Mouse (Mus musculus): Measurements from ENCODE around the gene Ccdc86. TPM values are rescaled to one million over a fixed set of nuclear protein-coding genes. Genes with fewer than 3 reads are reported as not detected.

Ccdc86 gene
- total and polyA plus RNA-seq, 2 experiments from 2014 or later, result 6.8 to 16.6 TPM

- Histone ChIP-seq H3K36me3 (ENCODE audit: insufficient read depth) (no peaks in the 10 kb centered on the region), H3K4me2 (ENCODE audit: low read depth) (no peak overlapping the region), H3K27ac (ENCODE audit: low read depth, low read length) (no peak overlapping the region), H3K9ac (no peak overlapping the region), H3K9me3 (ENCODE audit: low read length) (no peaks in the 10 kb centered on the region), H3K27me3 (ENCODE audit: insufficient read depth, low read length) (no peaks in the 10 kb centered on the region), H3K4me3 (ENCODE audit: low read depth, low read length) (no peak overlapping the region), H3K4me1 (ENCODE audit: insufficient read depth) (peaks cover 15% of the 10 kb centered on the region)
- no peak for TF ChIP-seq CTCF (IDR thresholded peaks at IDR 0.05; ENCODE audit: low read depth)
- ATAC-seq (peak; percentile 9; the same call in 1 of the 2 replicates), DNase-seq (no peak)
- WGBS, result 66% methylated on average over 11 of the region's 11 CpGs
Observed at GRCm38 (mm10) chr19:10952021-10952939, 3.2 kb upstream of the Ccdc86 start.

- DNase-seq (no peak), ATAC-seq (peak; percentile 9)
- H3K9ac ChIP-seq, result peak overlapping the region; percentile 72; the same call in 1 of the 2 replicates
Observed at GRCm38 (mm10) chr19:10949558-10949957, 492 bp upstream of the Ccdc86 start.

GRCm38 (mm10) chr19:10948416-10948815 is 650 bp downstream of the Ccdc86 start:
- H3K4me2 ChIP-seq (ENCODE audit: low read depth), result peak overlapping the region; percentile 99
- ATAC-seq (no peak), DNase-seq (no peak)
- no peaks in the 10 kb centered on the region for H3K27me3 ChIP-seq (ENCODE audit: insufficient read depth, low read length)
- H3K4me3 ChIP-seq (ENCODE audit: low read depth, low read length), result peak overlapping the region; percentile 51
- 2% methylated on average over 20 of the region's 20 CpGs for WGBS
- peak overlapping the region; percentile 72 for H3K9ac ChIP-seq
- peaks cover 16% of the 10 kb centered on the region for H3K4me1 ChIP-seq (ENCODE audit: insufficient read depth)
- no peaks in the 10 kb centered on the region for H3K9me3 ChIP-seq (ENCODE audit: low read length)
- peaks cover 17% of the 10 kb centered on the region for H3K36me3 ChIP-seq (ENCODE audit: insufficient read depth)
- H3K27ac ChIP-seq (ENCODE audit: low read depth, low read length), result no peak overlapping the region
- TF ChIP-seq CTCF (IDR thresholded peaks at IDR 0.05; ENCODE audit: low read depth), result no peak

More at GRCm38 (mm10) chr19:10949558-10949957, 492 bp upstream of the Ccdc86 start:
- Histone ChIP-seq H3K9me3 (ENCODE audit: low read length) (no peaks in the 10 kb centered on the region), H3K36me3 (ENCODE audit: insufficient read depth) (peaks cover 7% of the 10 kb centered on the region), H3K27ac (ENCODE audit: low read depth, low read length) (no peak overlapping the region), H3K27me3 (ENCODE audit: insufficient read depth, low read length) (no peaks in the 10 kb centered on the region), H3K4me2 (ENCODE audit: low read depth) (peak overlapping the region; percentile 57), H3K4me3 (ENCODE audit: low read depth, low read length) (peak overlapping the region; percentile 51), H3K4me1 (ENCODE audit: insufficient read depth) (peaks cover 16% of the 10 kb centered on the region)
- 27% methylated on average over 9 of the region's 9 CpGs for WGBS
- no peak for TF ChIP-seq CTCF (IDR thresholded peaks at IDR 0.05; ENCODE audit: low read depth)

- DNase-seq, result no peak
- no peak for TF ChIP-seq CTCF (IDR thresholded peaks at IDR 0.05; ENCODE audit: low read depth)
- Histone ChIP-seq H3K9me3 (ENCODE audit: low read length) (no peaks in the 10 kb centered on the region), H3K4me1 (ENCODE audit: insufficient read depth) (peaks cover 16% of the 10 kb centered on the region), H3K27me3 (ENCODE audit: insufficient read depth, low read length) (no peaks in the 10 kb centered on the region), H3K36me3 (ENCODE audit: insufficient read depth) (peaks cover 29% of the 10 kb centered on the region), H3K27ac (ENCODE audit: low read depth, low read length) (no peak overlapping the region), H3K4me2 (ENCODE audit: low read depth) (peak overlapping the region; percentile 99), H3K4me3 (ENCODE audit: low read depth, low read length) (peak overlapping the region; percentile 51), H3K9ac (peak overlapping the region; percentile 72)
- ATAC-seq, result no peak
- WGBS, result 88% methylated on average over 5 of the region's 5 CpGs
Observed at GRCm38 (mm10) chr19:10947219-10947618, 1.8 kb downstream of the Ccdc86 start.

- Histone ChIP-seq H3K4me3 (ENCODE audit: low read depth, low read length) (no peak overlapping the region), H3K9ac (0 out of 2 replicates have a peak overlapping the region, but pooled peaks have one; percentile 14), H3K4me2 (ENCODE audit: low read depth) (no peak overlapping the region), H3K9me3 (ENCODE audit: low read length) (no peaks in the 10 kb centered on the region), H3K27me3 (ENCODE audit: insufficient read depth, low read length) (no peaks in the 10 kb centered on the region), H3K36me3 (ENCODE audit: insufficient read depth) (peaks cover 34% of the 10 kb centered on the region), H3K4me1 (ENCODE audit: insufficient read depth) (peaks cover 16% of the 10 kb centered on the region), H3K27ac (ENCODE audit: low read depth, low read length) (no peak overlapping the region)
- no peak for TF ChIP-seq CTCF (IDR thresholded peaks at IDR 0.05; ENCODE audit: low read depth)
- DNase-seq (no peak), ATAC-seq (no peak)
- WGBS, result 78% methylated on average over 3 of the region's 3 CpGs
Observed at GRCm38 (mm10) chr19:10946506-10946905, 2.6 kb downstream of the Ccdc86 start.

- TF ChIP-seq CTCF (IDR thresholded peaks at IDR 0.05; ENCODE audit: low read depth), result no peak
- peaks cover 15% of the 10 kb centered on the region for H3K4me1 ChIP-seq (ENCODE audit: insufficient read depth)
- H3K9ac ChIP-seq, result no peak overlapping the region
- no peak overlapping the region for H3K4me2 ChIP-seq (ENCODE audit: low read depth)
- no peak for ATAC-seq
- no peak overlapping the region for H3K27ac ChIP-seq (ENCODE audit: low read depth, low read length)
- H3K36me3 ChIP-seq (ENCODE audit: insufficient read depth), result peaks cover 34% of the 10 kb centered on the region
- no peaks in the 10 kb centered on the region for H3K27me3 ChIP-seq (ENCODE audit: insufficient read depth, low read length)
- no peak overlapping the region for H3K4me3 ChIP-seq (ENCODE audit: low read depth, low read length)
- no peaks in the 10 kb centered on the region for H3K9me3 ChIP-seq (ENCODE audit: low read length)
- 96% methylated on average over 3 of the region's 3 CpGs for WGBS
- no peak for DNase-seq
Observed at GRCm38 (mm10) chr19:10943955-10944354, 5.1 kb downstream of the Ccdc86 start.

Measured in forebrain, postnatal 0 days (tissue).